Mouse (Mus musculus): ENCODE measurements around the gene Kcnj14. TPM values are rescaled to one million over a fixed set of nuclear protein-coding genes. Genes with fewer than 3 reads are reported as not detected.

Kcnj14 gene
- polyA plus RNA-seq (2014; fragmentation: Illumina TruSeq; extraction: RNeasy Lipid Tissue Mini Kit (QIAGEN cat#74804); ENCODE audit: low read depth, low replicate concordance) = not detected

GRCm38 (mm10) chr7:45824598-45824997 lies at the start of gene Kcnj14:
Gene Kcnj14 (minus strand): TSS chr7:45824782.

GRCm38 (mm10) chr7:45872624-45873023 lies 48.0 kb upstream of the Kcnj14 start, which contains the start of gene Kdelr1:
Gene Kdelr1 (plus strand): TSS chr7:45872772.

GRCm38 (mm10) chr7:45830427-45831127 lies 6.0 kb upstream of the Kcnj14 start, which contains the start of gene Grwd1:
Gene Grwd1 (minus strand): TSS chr7:45830944.

GRCm38 (mm10) chr7:45813787-45814779 lies 10.5 kb downstream of the Kcnj14 start, which contains the start of gene Cyth2:
Gene Cyth2 (minus strand): TSS chr7:45814581.

GRCm38 (mm10) chr7:45784524-45785372 lies 39.8 kb downstream of the Kcnj14 start, which contains the start of gene Sult2b1:
Gene Sult2b1 (minus strand): TSS chr7:45784669.

GRCm38 (mm10) chr7:45783511-45784091 lies 41.0 kb downstream of the Kcnj14 start, which contains the start of gene Lmtk3:
Gene Lmtk3 (plus strand): TSS chr7:45783738.

Other genes with a start within 250 kb of the Kcnj14 start
- gene Fgf21, start 209.3 kb downstream of the Kcnj14 start, polyA plus RNA-seq (2014; fragmentation: Illumina TruSeq; extraction: RNeasy Lipid Tissue Mini Kit (QIAGEN cat#74804); ENCODE audit: low read depth, low replicate concordance) = not detected
- gene Fut1, start 207.5 kb downstream of the Kcnj14 start, polyA plus RNA-seq (2014; fragmentation: Illumina TruSeq; extraction: RNeasy Lipid Tissue Mini Kit (QIAGEN cat#74804); ENCODE audit: low read depth, low replicate concordance) = 0.16 TPM
- not detected for gene Izumo1, start 203.0 kb downstream of the Kcnj14 start, polyA plus RNA-seq (2014; fragmentation: Illumina TruSeq; extraction: RNeasy Lipid Tissue Mini Kit (QIAGEN cat#74804); ENCODE audit: low read depth, low replicate concordance)
- gene Rasip1, start 197.3 kb downstream of the Kcnj14 start, polyA plus RNA-seq (2014; fragmentation: Illumina TruSeq; extraction: RNeasy Lipid Tissue Mini Kit (QIAGEN cat#74804); ENCODE audit: low read depth, low replicate concordance) = not detected
- not detected for gene Mamstr, start 184.8 kb downstream of the Kcnj14 start, polyA plus RNA-seq (2014; fragmentation: Illumina TruSeq; extraction: RNeasy Lipid Tissue Mini Kit (QIAGEN cat#74804); ENCODE audit: low read depth, low replicate concordance)
- gene Fut2, start 158.4 kb downstream of the Kcnj14 start, polyA plus RNA-seq (2014; fragmentation: Illumina TruSeq; extraction: RNeasy Lipid Tissue Mini Kit (QIAGEN cat#74804); ENCODE audit: low read depth, low replicate concordance) = not detected
- not detected for gene Ntn5, start 140.8 kb downstream of the Kcnj14 start, polyA plus RNA-seq (2014; fragmentation: Illumina TruSeq; extraction: RNeasy Lipid Tissue Mini Kit (QIAGEN cat#74804); ENCODE audit: low read depth, low replicate concordance)
- not detected for gene Sec1, start 130.4 kb downstream of the Kcnj14 start, polyA plus RNA-seq (2014; fragmentation: Illumina TruSeq; extraction: RNeasy Lipid Tissue Mini Kit (QIAGEN cat#74804); ENCODE audit: low read depth, low replicate concordance)
- not detected for gene Car11, start 124.9 kb downstream of the Kcnj14 start, polyA plus RNA-seq (2014; fragmentation: Illumina TruSeq; extraction: RNeasy Lipid Tissue Mini Kit (QIAGEN cat#74804); ENCODE audit: low read depth, low replicate concordance)
- gene Dbp, start 119.7 kb downstream of the Kcnj14 start, polyA plus RNA-seq (2014; fragmentation: Illumina TruSeq; extraction: RNeasy Lipid Tissue Mini Kit (QIAGEN cat#74804); ENCODE audit: low read depth, low replicate concordance) = 1.5 TPM
- gene Rpl18, start 109.3 kb downstream of the Kcnj14 start, polyA plus RNA-seq (2014; fragmentation: Illumina TruSeq; extraction: RNeasy Lipid Tissue Mini Kit (QIAGEN cat#74804); ENCODE audit: low read depth, low replicate concordance) = 0.65 TPM
- gene Sphk2, start 106.8 kb downstream of the Kcnj14 start, polyA plus RNA-seq (2014; fragmentation: Illumina TruSeq; extraction: RNeasy Lipid Tissue Mini Kit (QIAGEN cat#74804); ENCODE audit: low read depth, low replicate concordance) = 0.32 TPM
- not detected for gene Fam83e, start 103.6 kb downstream of the Kcnj14 start, polyA plus RNA-seq (2014; fragmentation: Illumina TruSeq; extraction: RNeasy Lipid Tissue Mini Kit (QIAGEN cat#74804); ENCODE audit: low read depth, low replicate concordance)
- not detected for gene Spaca4, start 99.0 kb downstream of the Kcnj14 start, polyA plus RNA-seq (2014; fragmentation: Illumina TruSeq; extraction: RNeasy Lipid Tissue Mini Kit (QIAGEN cat#74804); ENCODE audit: low read depth, low replicate concordance)
- not detected for gene Lmtk3, start 41.0 kb downstream of the Kcnj14 start, polyA plus RNA-seq (2014; fragmentation: Illumina TruSeq; extraction: RNeasy Lipid Tissue Mini Kit (QIAGEN cat#74804); ENCODE audit: low read depth, low replicate concordance)
- gene Sult2b1, start 40.1 kb downstream of the Kcnj14 start, polyA plus RNA-seq (2014; fragmentation: Illumina TruSeq; extraction: RNeasy Lipid Tissue Mini Kit (QIAGEN cat#74804); ENCODE audit: low read depth, low replicate concordance) = not detected
- 10.8 TPM for gene Cyth2, start 10.2 kb downstream of the Kcnj14 start, polyA plus RNA-seq (2014; fragmentation: Illumina TruSeq; extraction: RNeasy Lipid Tissue Mini Kit (QIAGEN cat#74804); ENCODE audit: low read depth, low replicate concordance)
- gene Grwd1, start 6.2 kb upstream of the Kcnj14 start, polyA plus RNA-seq (2014; fragmentation: Illumina TruSeq; extraction: RNeasy Lipid Tissue Mini Kit (QIAGEN cat#74804); ENCODE audit: low read depth, low replicate concordance) = 1.0 TPM
- gene Kdelr1, start 48.0 kb upstream of the Kcnj14 start, polyA plus RNA-seq (2014; fragmentation: Illumina TruSeq; extraction: RNeasy Lipid Tissue Mini Kit (QIAGEN cat#74804); ENCODE audit: low read depth, low replicate concordance) = 78.5 TPM
- not detected for gene Grin2d, start 53.6 kb upstream of the Kcnj14 start, polyA plus RNA-seq (2014; fragmentation: Illumina TruSeq; extraction: RNeasy Lipid Tissue Mini Kit (QIAGEN cat#74804); ENCODE audit: low read depth, low replicate concordance)
- not detected for gene Syngr4, start 71.9 kb upstream of the Kcnj14 start, polyA plus RNA-seq (2014; fragmentation: Illumina TruSeq; extraction: RNeasy Lipid Tissue Mini Kit (QIAGEN cat#74804); ENCODE audit: low read depth, low replicate concordance)
- gene Tmem143, start 72.2 kb upstream of the Kcnj14 start, polyA plus RNA-seq (2014; fragmentation: Illumina TruSeq; extraction: RNeasy Lipid Tissue Mini Kit (QIAGEN cat#74804); ENCODE audit: low read depth, low replicate concordance) = 1.9 TPM
- 0.73 TPM for gene Emp3, start 96.6 kb upstream of the Kcnj14 start, polyA plus RNA-seq (2014; fragmentation: Illumina TruSeq; extraction: RNeasy Lipid Tissue Mini Kit (QIAGEN cat#74804); ENCODE audit: low read depth, low replicate concordance)
- 0.40 TPM for gene Ccdc114, start 99.3 kb upstream of the Kcnj14 start, polyA plus RNA-seq (2014; fragmentation: Illumina TruSeq; extraction: RNeasy Lipid Tissue Mini Kit (QIAGEN cat#74804); ENCODE audit: low read depth, low replicate concordance)
- gene Abcc6, start 205.5 kb upstream of the Kcnj14 start, polyA plus RNA-seq (2014; fragmentation: Illumina TruSeq; extraction: RNeasy Lipid Tissue Mini Kit (QIAGEN cat#74804); ENCODE audit: low read depth, low replicate concordance) = not detected
- gene Nomo1, start 208.9 kb upstream of the Kcnj14 start, polyA plus RNA-seq (2014; fragmentation: Illumina TruSeq; extraction: RNeasy Lipid Tissue Mini Kit (QIAGEN cat#74804); ENCODE audit: low read depth, low replicate concordance) = 3.2 TPM